Mouse (Mus musculus): ENCODE measurements around the gene 2610528J11Rik.
"Not testable (repeated sequence)": the region's sequence is repeated elsewhere in the genome, so short reads cannot be mapped to it uniquely, and the experiment has no call there.

DNA sequence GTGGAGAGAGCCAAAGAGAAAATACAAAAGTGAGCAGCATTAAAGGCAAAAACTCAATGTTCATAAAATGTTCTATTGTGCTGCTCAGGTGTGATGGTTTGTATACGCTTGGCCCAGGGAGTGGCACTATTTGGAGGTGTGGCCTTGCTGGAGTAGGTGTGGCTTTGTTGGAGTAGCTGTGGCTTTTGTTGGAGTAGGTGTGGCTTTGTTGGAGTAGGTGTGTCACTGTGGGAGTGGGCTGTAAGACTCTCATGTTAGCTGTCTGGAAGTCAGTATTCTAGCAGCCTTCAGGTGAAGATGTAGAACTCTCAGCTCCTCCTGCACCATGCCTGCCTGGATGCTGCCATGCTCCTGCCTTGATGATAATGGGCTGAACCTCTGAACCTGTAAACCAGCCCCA lies 19.6 kb upstream of the 2610528J11Rik start:
- TF ChIP-seq EP300, CTCF (IDR thresholded peaks at IDR 0.05; ENCODE audit: low read depth): not testable (repeated sequence)

Data from heart, postnatal 0 days (tissue).